Comparison of ENCODE assay signal across 25 mouse cellular contexts in genomic region chr13:104531841-104532240, GRCm38 (mm10).
"Had no signal": no experiment of that assay in that cellular context is flagged by ENCODE, and none has a peak within 500 bp of the region (broad histone marks: within the 10 kb centered on the region; RNA-seq: fewer than 3 reads in every experiment).

No protein-coding gene starts in this region.

- H3K36me3 ChIP-seq: heart, embryonic 13.5 days; heart, embryonic 15.5 days; hindbrain, embryonic 13.5 days; hindbrain, embryonic 15.5 days; kidney, embryonic 15.5 days; limb, embryonic 13.5 days; limb, embryonic 15.5 days; liver, embryonic 12.5 days had no signal

- H3K4me1 ChIP-seq: heart, embryonic 13.5 days; heart, embryonic 15.5 days; hindbrain, embryonic 13.5 days; hindbrain, embryonic 15.5 days; limb, embryonic 13.5 days; limb, embryonic 15.5 days; liver, embryonic 12.5 days had no signal

- H3K4me3 ChIP-seq: heart, embryonic 13.5 days; heart, embryonic 15.5 days; hindbrain, embryonic 13.5 days; hindbrain, embryonic 15.5 days; kidney, embryonic 15.5 days; limb, embryonic 13.5 days; limb, embryonic 15.5 days; liver, embryonic 12.5 days had no signal

- H3K4me2 ChIP-seq: heart, embryonic 11.5 days; heart, embryonic 13.5 days; heart, embryonic 15.5 days; hindbrain, embryonic 13.5 days; hindbrain, embryonic 15.5 days; kidney, embryonic 15.5 days; limb, embryonic 13.5 days; limb, embryonic 15.5 days; liver, embryonic 12.5 days had no signal

- H3K27ac ChIP-seq: heart, embryonic 13.5 days; heart, embryonic 15.5 days; hindbrain, embryonic 13.5 days; hindbrain, embryonic 15.5 days; hindbrain, postnatal 0 days; kidney, embryonic 15.5 days; kidney, postnatal 0 days; limb, embryonic 13.5 days; limb, embryonic 15.5 days; liver, embryonic 12.5 days; liver, embryonic 14.5 days had no signal

- H3K9me3 ChIP-seq: heart, embryonic 13.5 days; heart, embryonic 15.5 days; hindbrain, embryonic 13.5 days; hindbrain, embryonic 15.5 days; kidney, embryonic 15.5 days; limb, embryonic 13.5 days; limb, embryonic 15.5 days; liver, embryonic 12.5 days had no signal

- DNase-seq: gastrocnemius, postnatal 14 days; gastrocnemius, postnatal 36 days; heart, adult 18-20 months; heart, postnatal 14 days; heart, postnatal 36 days; kidney, adult 11 months; kidney, adult 2 months; kidney, postnatal 14 days; kidney, postnatal 36 days; layer of hippocampus, adult 9-11 months; layer of hippocampus, postnatal 36 days; left cerebral cortex, postnatal 4 days had no signal

- ATAC-seq: hindbrain, postnatal 0 days; intestine, embryonic 16.5 days; liver, embryonic 12.5 days had no signal

- H3K27me3 ChIP-seq: heart, embryonic 13.5 days; heart, embryonic 15.5 days; hindbrain, embryonic 13.5 days; hindbrain, embryonic 15.5 days; kidney, embryonic 15.5 days; limb, embryonic 13.5 days; limb, embryonic 15.5 days; liver, embryonic 12.5 days had no signal

- H3K9ac ChIP-seq: heart, embryonic 13.5 days; heart, embryonic 15.5 days; hindbrain, embryonic 13.5 days; hindbrain, embryonic 15.5 days; kidney, embryonic 15.5 days; limb, embryonic 13.5 days; limb, embryonic 15.5 days; liver, embryonic 12.5 days; liver, embryonic 14.5 days had no signal
